Mouse (Mus musculus) urinary bladder, adult 18-20 months (tissue): Measurements from ENCODE around the gene Kcnrg.
"Not testable (repeated sequence)": the region's sequence is repeated elsewhere in the genome, so short reads cannot be mapped to it uniquely, and the experiment has no call there.

Source experiments
- DNase-seq, 2 experiments: peaks; one replicate each; pipeline ENCODE4 v3.0.0; 2022; ENCODE audit warnings: low spot score in 2 of 2, mixed read lengths in 2 of 2

Gene Kcnrg

GRCm38 (mm10) chr14:61607157-61607556, at the start of gene Kcnrg:
Kcnrg (plus strand) TSS chr14:61607457.
- DNase-seq = no peak

DNA sequence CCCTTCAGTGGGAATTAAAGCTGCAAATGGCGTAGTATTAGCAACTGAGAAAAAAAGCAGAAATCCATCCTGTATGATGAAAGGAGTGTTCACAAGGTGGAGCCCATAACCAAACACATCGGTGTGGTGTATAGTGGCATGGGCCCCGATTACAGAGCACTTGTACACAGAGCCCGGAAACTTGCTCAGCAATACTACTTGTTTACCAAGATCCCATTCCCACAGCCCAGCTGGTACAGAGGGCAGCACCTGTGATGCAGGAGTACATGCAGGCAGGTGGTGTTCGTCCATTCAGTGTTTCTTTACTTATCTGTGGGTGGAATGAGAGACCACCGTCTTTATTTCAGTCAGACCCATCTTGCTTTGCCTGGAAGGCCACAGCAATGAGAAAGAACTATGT, 48.4 kb upstream of the Kcnrg start:
- no peak for DNase-seq

DNA sequence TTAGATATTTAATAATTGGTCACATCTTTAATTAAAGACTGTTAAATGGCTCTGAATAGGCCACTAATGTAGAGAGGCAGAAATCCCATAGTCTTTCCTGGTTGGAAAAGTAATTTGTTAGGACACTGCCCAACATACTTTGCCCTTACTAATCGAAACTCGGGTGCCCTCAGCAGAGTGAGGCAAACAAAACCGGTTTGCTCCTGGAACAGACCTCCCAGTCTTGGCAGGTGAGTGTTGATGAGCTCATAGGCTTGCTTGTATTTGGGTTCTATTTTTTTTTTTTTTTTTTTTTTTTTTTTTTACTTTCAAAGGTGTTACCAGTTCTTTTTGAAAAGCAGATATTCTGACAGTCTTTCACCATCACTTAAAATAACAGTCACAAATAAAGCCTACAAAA, 47.4 kb upstream of the Kcnrg start:
- DNase-seq = peak in 1 of 2 experiments; percentile 8

GRCm38 (mm10) chr14:61566211-61566610, 41.0 kb upstream of the Kcnrg start:
- DNase-seq = not testable (repeated sequence)

DNA sequence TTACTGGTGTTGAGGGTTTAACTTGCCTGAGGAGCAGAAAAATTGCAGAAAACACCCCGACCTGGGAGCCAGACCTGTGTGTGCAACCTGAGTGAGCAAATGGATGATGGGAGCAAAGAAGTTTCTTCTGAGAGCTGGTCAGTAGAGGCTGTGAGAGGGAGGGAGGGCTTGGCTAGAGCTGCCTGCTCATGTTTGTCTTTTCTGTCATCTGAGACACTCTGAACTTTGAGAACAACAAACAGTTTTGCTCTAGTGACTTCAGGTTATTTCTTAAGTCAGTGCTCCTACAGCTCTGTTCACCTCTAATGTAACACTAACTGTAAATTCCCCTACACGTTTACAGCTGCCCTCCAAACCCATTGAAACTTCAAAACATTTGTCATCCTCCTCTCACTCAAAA, 37.9 kb upstream of the Kcnrg start:
- no peak for DNase-seq

- DNase-seq = peak; percentile 67 to 77
Measured at GRCm38 (mm10) chr14:61571366-61571765, 35.9 kb upstream of the Kcnrg start.

GRCm38 (mm10) chr14:61572131-61572530, 35.1 kb upstream of the Kcnrg start:
- DNase-seq = no peak

GRCm38 (mm10) chr14:61575066-61575465, 32.2 kb upstream of the Kcnrg start:
- no peak for DNase-seq

DNA sequence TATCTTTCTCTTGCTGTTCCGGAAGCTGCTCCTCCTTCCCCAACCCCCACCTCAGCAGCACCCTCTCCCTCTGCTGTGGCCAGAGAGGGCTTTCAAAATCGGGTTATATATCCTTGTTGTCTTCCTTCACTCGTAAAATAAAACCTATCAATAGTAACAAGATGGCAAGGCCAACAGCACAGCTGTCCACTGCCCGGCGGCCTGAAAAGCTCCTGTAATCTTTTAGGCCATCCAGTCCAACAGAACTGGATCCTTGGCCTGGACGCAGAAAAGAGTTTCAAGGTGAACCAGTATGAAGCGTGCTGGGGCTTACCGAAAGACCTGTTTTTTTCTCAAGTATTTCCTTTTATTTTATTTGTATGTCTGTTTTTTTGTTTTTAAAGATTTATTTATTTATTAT, 31.3 kb upstream of the Kcnrg start:
- DNase-seq = no peak

- no peak for DNase-seq
Measured at GRCm38 (mm10) chr14:61589288-61590065, 17.8 kb upstream of the Kcnrg start.

DNA sequence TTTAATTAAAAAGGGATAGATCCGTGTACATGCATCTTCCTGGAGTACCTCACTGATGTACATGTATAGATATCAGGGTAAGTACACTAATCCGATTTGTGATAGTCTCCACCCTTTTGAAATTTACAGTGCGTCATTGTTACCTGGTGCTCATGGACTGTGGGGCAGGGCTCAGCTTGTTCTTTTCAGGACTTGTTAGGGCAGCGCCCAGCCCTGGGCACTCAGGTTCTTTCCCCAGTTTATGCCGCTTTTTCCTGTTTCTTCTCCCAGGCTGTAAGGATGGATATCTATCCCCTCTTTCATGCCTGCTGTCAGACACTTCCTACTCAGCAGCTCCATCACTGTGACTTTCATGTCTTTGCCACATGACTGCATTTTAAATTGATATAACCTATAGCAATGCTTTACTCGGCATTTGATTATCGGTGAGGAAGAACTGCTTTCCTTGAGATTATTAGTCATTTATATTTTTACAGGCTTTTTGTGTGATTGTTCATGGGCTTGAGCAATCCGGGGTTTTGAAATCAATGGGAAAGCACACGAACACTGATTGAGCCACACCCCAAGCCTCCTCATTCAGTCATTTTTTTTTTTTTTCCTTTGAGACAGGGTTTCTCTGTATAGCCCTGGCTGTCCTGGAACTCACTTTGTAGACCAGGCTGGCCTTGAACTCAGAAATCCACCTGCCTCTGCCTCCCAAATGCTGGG, 10.4 kb upstream of the Kcnrg start:
- peak; percentile 21 to 25 for DNase-seq

DNA sequence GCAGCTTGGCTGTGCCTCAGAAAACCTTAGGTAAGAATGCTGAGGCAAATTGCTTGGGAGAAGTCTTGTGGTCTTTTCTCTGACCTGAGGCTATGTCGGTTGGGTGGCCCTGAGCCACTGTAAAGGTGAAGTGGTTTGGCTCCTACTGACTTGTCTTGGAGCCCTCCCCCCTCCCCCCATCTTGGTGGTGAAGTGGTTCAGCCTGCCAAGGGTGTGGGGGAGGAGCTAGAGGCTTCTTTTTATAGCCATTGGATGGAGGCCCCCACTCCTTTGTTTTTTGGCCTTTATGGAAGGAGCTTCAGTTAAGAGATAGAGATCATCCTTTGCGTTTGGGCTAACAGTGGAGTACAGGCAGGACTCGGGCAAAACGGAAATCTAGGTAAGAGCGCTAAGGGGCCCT, 9.3 kb upstream of the Kcnrg start, which contains the start of gene Trim13:
Gene Trim13, plus strand, starts transcription at position 280 of the 400 bp plus-strand sequence.
- no peak for DNase-seq

DNA sequence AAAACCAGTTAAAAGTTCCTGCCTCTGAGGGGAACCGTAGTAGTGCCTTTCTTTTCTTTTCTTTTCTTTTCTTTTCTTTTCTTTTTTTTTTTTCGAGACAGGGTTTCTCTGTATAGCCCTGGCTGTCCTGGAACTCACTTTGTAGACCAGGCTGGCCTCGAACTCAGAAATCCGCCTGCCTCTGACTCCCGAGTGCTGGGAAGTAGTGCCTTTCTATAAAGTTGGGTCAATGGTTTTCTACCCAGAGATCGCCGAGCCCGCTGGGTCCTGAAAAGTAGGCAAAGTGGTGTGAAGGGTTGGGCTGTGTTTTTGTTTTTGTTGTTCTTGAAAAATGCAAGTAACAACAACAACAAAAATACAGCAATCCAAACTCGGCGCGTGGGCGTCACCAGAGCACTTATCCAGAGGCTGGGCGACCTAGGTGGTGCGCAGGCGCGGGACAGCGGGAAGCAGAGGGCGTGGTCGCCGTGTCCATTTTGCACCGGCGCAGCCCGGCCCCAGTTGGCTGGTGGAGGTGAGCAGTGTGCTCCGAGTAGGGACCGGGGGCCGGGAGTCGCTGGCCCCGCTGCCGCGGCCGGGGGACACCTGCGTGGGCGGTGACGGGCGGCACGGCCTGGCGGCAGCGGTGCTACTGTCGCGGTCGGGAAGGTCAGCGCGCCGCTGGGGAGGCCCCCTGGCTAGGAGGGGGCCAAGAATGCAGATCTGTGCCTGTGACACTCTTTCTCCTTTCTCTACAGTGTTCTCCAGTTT, 8.0 kb upstream of the Kcnrg start:
- DNase-seq = peak; percentile 85

DNA sequence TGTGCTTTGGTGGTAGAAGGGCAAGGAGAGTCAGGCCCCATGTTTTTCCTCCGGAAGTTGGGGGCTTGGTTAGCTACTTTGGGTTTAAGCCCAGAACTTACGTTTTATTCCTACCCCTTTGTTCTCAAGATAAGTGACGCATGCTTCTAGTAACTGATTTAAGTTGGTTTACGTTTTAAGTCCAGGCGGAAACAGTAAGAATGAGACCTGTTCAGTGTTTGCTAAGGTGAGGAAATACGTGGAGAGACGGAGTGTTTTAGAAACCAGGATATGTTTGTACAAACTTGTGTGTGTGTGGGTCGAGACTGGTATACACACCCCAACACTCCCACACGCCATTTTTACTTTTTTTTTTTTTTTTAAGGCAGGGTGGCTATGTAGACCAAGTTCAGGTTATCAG, 5.9 kb upstream of the Kcnrg start:
- no peak for DNase-seq

GRCm38 (mm10) chr14:61603069-61603755, 4.0 kb upstream of the Kcnrg start:
- DNase-seq = no peak

- DNase-seq = no peak
Measured at GRCm38 (mm10) chr14:61604081-61604480, 3.2 kb upstream of the Kcnrg start.

DNA sequence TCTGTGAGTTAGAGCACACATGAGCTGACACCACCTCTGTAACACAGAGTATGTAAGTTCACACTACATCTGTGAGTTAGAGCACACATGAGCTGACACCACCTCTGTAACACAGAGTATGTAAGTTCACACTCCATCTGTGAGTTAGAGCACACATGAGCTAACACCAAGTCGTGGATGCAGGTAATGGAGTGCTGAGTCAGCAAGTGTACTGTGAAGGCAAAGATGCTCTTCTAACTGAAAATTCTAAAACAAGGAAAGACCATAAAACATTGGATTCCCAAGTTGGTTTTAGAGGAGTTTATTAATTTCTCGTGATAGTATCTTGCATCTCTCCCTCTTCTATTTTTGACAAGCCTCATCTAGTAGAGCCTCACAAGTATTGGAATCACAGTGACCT, 1.2 kb upstream of the Kcnrg start:
- DNase-seq = not testable (repeated sequence)

- no peak for DNase-seq
Measured at GRCm38 (mm10) chr14:61611766-61612165, 4.5 kb downstream of the Kcnrg start.

- no peak for DNase-seq
Measured at GRCm38 (mm10) chr14:61613319-61613718, 6.1 kb downstream of the Kcnrg start.

GRCm38 (mm10) chr14:61620371-61620770, 13.1 kb downstream of the Kcnrg start:
- DNase-seq = no peak

DNA sequence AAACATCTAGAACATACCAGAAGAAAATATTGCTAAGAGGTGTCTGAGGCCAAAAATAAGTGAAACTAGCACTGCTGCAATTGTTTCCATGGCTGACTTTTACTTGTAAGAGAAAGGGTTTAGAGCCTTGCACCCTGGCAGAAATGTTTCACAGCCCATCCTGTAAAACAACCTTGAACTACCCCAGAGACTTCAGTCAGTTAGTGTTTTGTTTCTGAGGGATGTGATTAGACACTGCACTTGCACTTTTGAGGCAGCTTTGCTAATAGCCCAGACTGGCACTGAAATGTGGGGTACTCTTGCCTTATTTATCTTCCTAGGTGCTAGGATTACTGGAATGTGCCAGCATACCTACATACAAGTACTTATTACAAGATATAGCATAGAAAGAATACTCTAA, 28.7 kb downstream of the Kcnrg start:
- DNase-seq = no peak

DNA sequence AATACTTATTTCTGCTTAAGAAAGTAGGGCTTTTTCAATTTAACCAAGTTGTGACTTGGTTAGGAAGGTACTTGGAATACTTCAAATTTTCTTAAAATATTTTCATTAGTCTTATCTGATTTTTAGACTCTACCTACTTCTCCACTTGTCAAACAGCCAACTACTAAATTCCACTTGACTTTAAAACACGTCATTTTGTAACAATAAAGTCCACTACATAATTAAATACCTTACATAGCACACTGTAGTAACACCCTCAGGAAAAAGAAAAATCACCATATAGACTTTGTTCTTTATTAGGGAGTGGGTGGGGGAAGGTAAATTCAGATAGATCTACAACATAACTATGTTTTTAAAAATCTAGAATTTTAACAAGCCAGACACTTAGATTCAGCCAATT, 35.4 kb downstream of the Kcnrg start:
- DNase-seq = no peak
